Mouse (Mus musculus) cerebellum, adult 9-10 months (tissue): Measurements from ENCODE around the gene Nubpl.

Experiments used
- DNase-seq: peaks from one replicate; pipeline ENCODE4 v3.0.0; 2022

Nubpl gene

GRCm38 (mm10) chr12:52338136-52338753 lies 240.7 kb downstream of the Nubpl start:
- DNase-seq: no peak

DNA sequence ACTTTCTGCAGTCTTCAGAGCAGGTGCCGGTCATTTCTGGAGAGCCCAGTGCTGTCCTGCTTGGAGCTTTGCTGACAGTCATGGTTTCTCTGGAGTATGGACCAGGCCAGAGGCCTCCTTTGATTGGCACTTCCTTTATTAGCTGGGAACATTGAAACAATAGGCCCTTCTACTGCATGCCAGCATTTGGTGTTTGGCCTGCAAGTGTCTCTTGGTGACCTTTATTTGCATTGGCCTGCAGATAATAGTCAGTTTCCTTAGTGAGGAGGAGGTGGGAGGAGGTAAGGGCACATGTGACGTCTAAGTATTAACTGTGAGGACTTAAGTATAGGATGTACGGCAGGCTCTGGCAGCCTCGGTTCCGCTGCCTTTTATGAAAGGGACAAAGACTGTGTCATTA lies 249.1 kb downstream of the Nubpl start:
- peak; percentile 11 for DNase-seq

- DNase-seq: no peak
Measured at GRCm38 (mm10) chr12:52350276-52350675, 252.7 kb downstream of the Nubpl start.

DNA sequence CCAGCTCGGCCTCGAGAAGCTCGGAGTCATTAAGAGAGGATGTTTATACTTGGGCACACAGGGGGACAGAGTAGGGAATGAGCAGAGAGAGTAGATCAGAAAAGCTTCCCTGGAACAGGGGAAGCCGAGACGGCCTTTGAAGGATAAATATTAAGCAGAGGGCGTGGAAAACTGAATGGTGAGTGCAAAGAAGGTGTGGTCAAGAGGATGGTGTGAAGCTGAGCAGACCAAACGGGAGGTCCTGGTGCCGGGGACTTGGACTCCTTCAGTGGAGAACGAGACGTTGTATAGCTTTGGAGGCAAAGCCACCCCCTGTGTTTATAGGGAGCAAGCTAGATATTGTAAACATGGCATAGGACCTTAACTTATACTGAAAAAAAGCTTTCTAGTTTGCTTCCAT lies 261.9 kb downstream of the Nubpl start:
- no peak for DNase-seq

GRCm38 (mm10) chr12:52360136-52360535 lies 262.6 kb downstream of the Nubpl start:
- peak; percentile 5 for DNase-seq

GRCm38 (mm10) chr12:52361198-52361597 lies 263.7 kb downstream of the Nubpl start:
- no peak for DNase-seq
